Mouse (Mus musculus) left cerebral cortex, postnatal 10 days (tissue): Measurements from ENCODE around the gene 1700109H08Rik. TPM values are rescaled to one million over a fixed set of nuclear protein-coding genes. Genes with fewer than 3 reads are reported as not detected.
"Not testable (repeated sequence)": the region's sequence is repeated elsewhere in the genome, so short reads cannot be mapped to it uniquely, and the experiment has no call there.

Experiments used
- DNase-seq, 2 experiments: peaks; one replicate each; pipeline ENCODE4 v3.0.0; 2021 to 2022; ENCODE audit warnings: low spot score in 2 of 2, mixed read lengths in 1 of 2; ENCODE audit errors: extremely low spot score in 1 of 2
- intact Hi-C: fragments of 180-260 bp; cut with DNase I; formaldehyde crosslinking; loops from one replicate; pipeline ENCODE4 v1.15.1; 2025
- total RNA-seq, 2 experiments: library from RNA; stranded (reverse); gene quantifications; 2 replicates each; pipeline ENCODE4 v1.2.3; 2021

The 1700109H08Rik gene
- total RNA-seq = 1 to 10 TPM; 4.9 to 6.6 TPM

- no peak for DNase-seq
- intact Hi-C loops = no loop called here
Observed at GRCm38 (mm10) chr5:3571266-3571665, at the start of gene 1700109H08Rik. Gene 1700109H08Rik, plus strand, starts transcription at chr5:3571566.

GRCm38 (mm10) chr5:3521741-3522140 lies 49.6 kb upstream of the 1700109H08Rik start:
- no peak for DNase-seq
- intact Hi-C loops = no loop called here

- no peak for DNase-seq
- intact Hi-C loops = no loop called here
Observed at GRCm38 (mm10) chr5:3522826-3523225, 48.5 kb upstream of the 1700109H08Rik start.

GRCm38 (mm10) chr5:3527041-3527691 lies 44.2 kb upstream of the 1700109H08Rik start:
- intact Hi-C loops = no loop called here

GRCm38 (mm10) chr5:3529585-3530189 lies 41.7 kb upstream of the 1700109H08Rik start:
- no peak for DNase-seq
- intact Hi-C loops = no loop called here

More at GRCm38 (mm10) chr5:3527041-3527691, 44.2 kb upstream of the 1700109H08Rik start:
- no peak for DNase-seq

- DNase-seq, intact Hi-C loops: not testable (repeated sequence)
Observed at GRCm38 (mm10) chr5:3532048-3532447, 39.3 kb upstream of the 1700109H08Rik start.

GRCm38 (mm10) chr5:3536592-3537212 lies 34.7 kb upstream of the 1700109H08Rik start:
- no peak for DNase-seq
- intact Hi-C loops = no loop called here

- intact Hi-C loops = no loop called here
- no peak for DNase-seq
Observed at GRCm38 (mm10) chr5:3538505-3539472, 32.6 kb upstream of the 1700109H08Rik start.

GRCm38 (mm10) chr5:3541871-3542270 lies 29.5 kb upstream of the 1700109H08Rik start:
- intact Hi-C loops = no loop called here
- no peak for DNase-seq

GRCm38 (mm10) chr5:3543629-3544479 lies 27.5 kb upstream of the 1700109H08Rik start, which contains the start of gene Fam133b:
Gene Fam133b, plus strand, starts transcription at chr5:3543833.
- DNase-seq = peak; percentile 93 to 98
- intact Hi-C loops = no loop called here

- no peak for DNase-seq
- intact Hi-C loops = no loop called here
Observed at GRCm38 (mm10) chr5:3544480-3544769, 26.9 kb upstream of the 1700109H08Rik start.

GRCm38 (mm10) chr5:3546226-3546625 lies 25.1 kb upstream of the 1700109H08Rik start:
- intact Hi-C loops = no loop called here
- DNase-seq = no peak

- DNase-seq = no peak
Observed at GRCm38 (mm10) chr5:3551481-3551880, 19.9 kb upstream of the 1700109H08Rik start.

GRCm38 (mm10) chr5:3554198-3554597 lies 17.2 kb upstream of the 1700109H08Rik start:
- intact Hi-C loops = no loop called here
- DNase-seq = no peak

More at GRCm38 (mm10) chr5:3551481-3551880, 19.9 kb upstream of the 1700109H08Rik start:
- intact Hi-C loops = no loop called here

GRCm38 (mm10) chr5:3574825-3575224 lies 3.5 kb downstream of the 1700109H08Rik start:
- no peak for DNase-seq
- intact Hi-C loops = no loop called here

- intact Hi-C loops = no loop called here
- no peak for DNase-seq
Observed at GRCm38 (mm10) chr5:3577939-3578338, 6.6 kb downstream of the 1700109H08Rik start.

- intact Hi-C loops = no loop called here
- no peak for DNase-seq
Observed at GRCm38 (mm10) chr5:3579066-3579465, 7.7 kb downstream of the 1700109H08Rik start.

GRCm38 (mm10) chr5:3595693-3596398 lies 24.5 kb downstream of the 1700109H08Rik start, which contains the start of gene Pex1:
Gene Pex1, plus strand, starts transcription at chr5:3596066.
- intact Hi-C loops = no loop called here
- DNase-seq = peak; percentile 96
